Mouse (Mus musculus) adrenal gland, adult 8-10 months (tissue): ENCODE data around the gene Kcnk2. TPM values are rescaled to one million over a fixed set of nuclear protein-coding genes. Genes with fewer than 3 reads are reported as not detected.

Experiments
- DNase-seq: peaks from one replicate; pipeline ENCODE4 v3.0.0; 2022
- microRNA-seq, 2 experiments: library from miRNA; unstranded; fragments of <30 nt; microRNA quantifications; one replicate each; pipeline ENCODE4 v1.2.0; 2022
- total RNA-seq, 4 experiments: library from RNA; stranded (reverse); gene quantifications; 2 replicates each; pipeline ENCODE4 v1.2.4; 2022

The Kcnk2 gene
- total RNA-seq, 4 experiments from 2014 or later: 22.0 to 44.4 (median 26.6) TPM

GRCm38 (mm10) chr1:189214477-189214876 lies 187.6 kb downstream of the Kcnk2 start:
- no peak for DNase-seq

- no peak for DNase-seq
Measured at GRCm38 (mm10) chr1:189209715-189210108, 192.4 kb downstream of the Kcnk2 start.

GRCm38 (mm10) chr1:189209029-189209714 lies 192.9 kb downstream of the Kcnk2 start:
- no peak for DNase-seq

- no peak for DNase-seq
Measured at GRCm38 (mm10) chr1:189208605-189209004, 193.5 kb downstream of the Kcnk2 start.

- DNase-seq: no peak
Measured at GRCm38 (mm10) chr1:189195758-189196157, 206.3 kb downstream of the Kcnk2 start.

- DNase-seq: peak; percentile 19
Measured at GRCm38 (mm10) chr1:189187737-189188390, 214.2 kb downstream of the Kcnk2 start.

- no peak for DNase-seq
Measured at GRCm38 (mm10) chr1:189185206-189185750, 216.8 kb downstream of the Kcnk2 start.

GRCm38 (mm10) chr1:189177746-189178145 lies 224.3 kb downstream of the Kcnk2 start:
- DNase-seq: no peak

GRCm38 (mm10) chr1:189173479-189173878 lies 228.6 kb downstream of the Kcnk2 start:
- no peak for DNase-seq

GRCm38 (mm10) chr1:189171138-189171537 lies 230.9 kb downstream of the Kcnk2 start:
- no peak for DNase-seq

GRCm38 (mm10) chr1:189165756-189166155 lies 236.3 kb downstream of the Kcnk2 start:
- DNase-seq: no peak

GRCm38 (mm10) chr1:189165141-189165540 lies 236.9 kb downstream of the Kcnk2 start:
- no peak for DNase-seq

GRCm38 (mm10) chr1:189164721-189165120 lies 237.4 kb downstream of the Kcnk2 start:
- no peak for DNase-seq

GRCm38 (mm10) chr1:189164241-189164640 lies 237.8 kb downstream of the Kcnk2 start:
- no peak for DNase-seq

Small RNA genes lying within 50 kb of the gene (microRNA-seq; reads per million reads assigned to microRNA genes)
- 0 reads per million in 2 experiments for gene Gm24092
